Mouse (Mus musculus) 3134 (cell line): ENCODE measurements around the gene Mapk8ip1.
A peak's percentile ranks its signal among the peaks of the same experiment; 100 is the strongest.

Experiments used
- DNase-seq: peaks from one replicate; pipeline ENCODE4 v3.0.0-alpha.2; 2011; ENCODE audit warnings: low spot score; ENCODE audit not compliant: insufficient read length; ENCODE audit errors: extremely low read depth

The Mapk8ip1 gene

GRCm38 (mm10) chr2:92391116-92391515 is 9.9 kb downstream of the Mapk8ip1 start:
- no peak for DNase-seq

GRCm38 (mm10) chr2:92390206-92390930 is 10.7 kb downstream of the Mapk8ip1 start:
- peak; percentile 42 for DNase-seq

- DNase-seq, result no peak
Measured at GRCm38 (mm10) chr2:92389645-92390044, 11.4 kb downstream of the Mapk8ip1 start.

GRCm38 (mm10) chr2:92388891-92389641 is 12.0 kb downstream of the Mapk8ip1 start:
- peak; percentile 90 for DNase-seq

- no peak for DNase-seq
Measured at GRCm38 (mm10) chr2:92388081-92388517, 13.0 kb downstream of the Mapk8ip1 start.

GRCm38 (mm10) chr2:92387646-92388045 is 13.4 kb downstream of the Mapk8ip1 start:
- DNase-seq, result peak; percentile 74

GRCm38 (mm10) chr2:92386821-92387570 is 14.1 kb downstream of the Mapk8ip1 start:
- no peak for DNase-seq

GRCm38 (mm10) chr2:92385113-92386051 is 15.7 kb downstream of the Mapk8ip1 start:
- DNase-seq, result no peak

- no peak for DNase-seq
Measured at GRCm38 (mm10) chr2:92384101-92384500, 17.0 kb downstream of the Mapk8ip1 start.

GRCm38 (mm10) chr2:92382759-92383158 is 18.3 kb downstream of the Mapk8ip1 start:
- DNase-seq, result no peak

GRCm38 (mm10) chr2:92381901-92382588 is 19.0 kb downstream of the Mapk8ip1 start, which contains the start of gene 1700029I15Rik:
TSS of gene 1700029I15Rik (plus strand) at chr2:92382538.
- no peak for DNase-seq

- no peak for DNase-seq
Measured at GRCm38 (mm10) chr2:92381161-92381560, 19.9 kb downstream of the Mapk8ip1 start.

- no peak for DNase-seq
Measured at GRCm38 (mm10) chr2:92380495-92381050, 20.5 kb downstream of the Mapk8ip1 start.

- DNase-seq, result no peak
Measured at GRCm38 (mm10) chr2:92379783-92380494, 21.1 kb downstream of the Mapk8ip1 start.

- no peak for DNase-seq
Measured at GRCm38 (mm10) chr2:92377320-92377719, 23.7 kb downstream of the Mapk8ip1 start.

GRCm38 (mm10) chr2:92376300-92376699 is 24.8 kb downstream of the Mapk8ip1 start:
- DNase-seq, result no peak

GRCm38 (mm10) chr2:92375788-92376187 is 25.3 kb downstream of the Mapk8ip1 start:
- DNase-seq, result no peak

- DNase-seq, result peak; percentile 98
Measured at GRCm38 (mm10) chr2:92375099-92375623, 25.9 kb downstream of the Mapk8ip1 start.
